Mouse (Mus musculus): ENCODE measurements around the gene Best2.

Best2 gene

GRCm38 (mm10) chr8:84966603-84967002, 47.7 kb downstream of the Best2 start:
- DNase-seq (ENCODE audit: low spot score): no peak

GRCm38 (mm10) chr8:84965731-84966291, 48.5 kb downstream of the Best2 start:
- peak; percentile 93 for DNase-seq (ENCODE audit: low spot score)

- no peak for DNase-seq (ENCODE audit: low spot score)
Measured at GRCm38 (mm10) chr8:84963952-84964351, 50.4 kb downstream of the Best2 start.

GRCm38 (mm10) chr8:84959811-84960210, 54.5 kb downstream of the Best2 start:
- peak; percentile 68 for DNase-seq (ENCODE audit: low spot score)

Data from ovary, adult 18-20 months (tissue).